Mouse (Mus musculus) MEL (cell line): ENCODE measurements at regions not wholly inside any gene's neighbourhood (a gene's known extent, or its start where the extent isn't known, plus 50 kb on each side); places are given as distances from the start of the nearest gene placed in this dataset.

ENCODE experiments used
- BHLHE40 ChIP-seq: IDR thresholded peaks from 2 replicates; pipeline ENCODE4 v1.6.1; 2012; ENCODE audit warnings: low read depth, mild to moderate bottlenecking, inconsistent platforms, low read length, improper control_type of control experiment, borderline replicate concordance
- CHD1 ChIP-seq: IDR thresholded peaks from 2 replicates; pipeline ENCODE4 v1.6.1; 2012; ENCODE audit warnings: low read depth, mild to moderate bottlenecking, inconsistent platforms, low read length, improper control_type of control experiment
- CHD2 ChIP-seq: IDR thresholded peaks from 2 replicates; pipeline ENCODE4 v1.6.1; 2011; ENCODE audit warnings: low read length, improper control_type of control experiment
- CTCF ChIP-seq, 3 experiments: IDR thresholded peaks in 2 of 3; conservative IDR thresholded peaks in 1 of 3; 2 replicates each; pipeline ENCODE4 v1.5.1; 2011 to 2012; ENCODE audit warnings: low read length in 3 of 3, low read depth in 2 of 3, mild to moderate bottlenecking in 2 of 3, improper control_type of control experiment in 1 of 3, inconsistent platforms in 1 of 3, mixed read lengths in 1 of 3, moderate library complexity in 1 of 3; ENCODE audit not compliant: control insufficient read depth in 1 of 3, insufficient read depth in 1 of 3, poor library complexity in 1 of 3, severe bottlenecking in 1 of 3
- GATA1 ChIP-seq: IDR thresholded peaks from 2 replicates; pipeline ENCODE4 v1.6.1; 2011; ENCODE audit warnings: low read depth, low read length, improper control_type of control experiment
- KAT2A ChIP-seq: conservative IDR thresholded peaks from 2 replicates; pipeline ENCODE4 v1.6.1; 2012; ENCODE audit warnings: low read depth, low read length, improper control_type of control experiment, inconsistent platforms
- MEF2A ChIP-seq: IDR thresholded peaks from 2 replicates; pipeline ENCODE4 v1.6.1; 2014; ENCODE audit warnings: low read depth, mild to moderate bottlenecking, inconsistent platforms, low read length, improper control_type of control experiment; ENCODE audit not compliant: poor library complexity, insufficient replicate concordance, severe bottlenecking; ENCODE audit errors: extremely low read depth
- NRF1 ChIP-seq: IDR thresholded peaks from 2 replicates; pipeline ENCODE4 v1.6.1; 2014; ENCODE audit warnings: low read depth, mild to moderate bottlenecking, inconsistent platforms, low read length, improper control_type of control experiment, moderate library complexity; ENCODE audit not compliant: poor library complexity, insufficient read depth, severe bottlenecking
- POLR2A ChIP-seq, 2 experiments: IDR thresholded peaks; 2 replicates each; pipeline ENCODE4 v1.6.1; 2011 to 2012; ENCODE audit warnings: low read length in 2 of 2, mild to moderate bottlenecking in 2 of 2, control low read depth in 1 of 2, improper control_type of control experiment in 1 of 2, low read depth in 1 of 2, moderate library complexity in 1 of 2; ENCODE audit not compliant: control insufficient read depth in 1 of 2, insufficient read depth in 1 of 2, poor library complexity in 1 of 2
- UBTF ChIP-seq: IDR thresholded peaks from 2 replicates; pipeline ENCODE4 v1.6.1; 2012; ENCODE audit warnings: low read depth, mild to moderate bottlenecking, inconsistent platforms, low read length, improper control_type of control experiment, moderate library complexity, borderline replicate concordance; ENCODE audit not compliant: insufficient read depth
- ZMIZ1 ChIP-seq: IDR thresholded peaks from 2 replicates; pipeline ENCODE4 v1.6.1; 2012; ENCODE audit warnings: low read depth, mild to moderate bottlenecking, inconsistent platforms, low read length, improper control_type of control experiment, moderate library complexity

DNA sequence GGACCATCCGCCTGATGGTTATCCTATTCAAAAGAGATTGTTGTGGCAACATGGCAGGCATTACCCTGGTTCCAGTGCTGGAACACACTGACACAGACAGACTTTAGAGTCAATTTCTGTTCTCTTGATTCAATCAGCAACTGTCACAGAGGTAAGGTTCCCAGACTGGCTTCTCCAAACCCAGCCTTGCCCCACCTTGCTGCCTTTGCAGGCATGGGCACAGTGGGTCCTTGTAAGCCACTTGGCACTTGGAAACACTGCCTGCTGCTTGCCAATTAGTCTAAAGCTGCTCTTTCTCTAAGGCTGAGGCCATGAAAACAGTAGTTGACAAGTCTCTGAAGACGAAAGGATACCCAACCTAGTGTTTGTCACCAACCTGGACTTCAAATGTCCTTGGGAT is 158.7 kb upstream of the Tmtc1 start:
- TF ChIP-seq KAT2A (no peak), MEF2A (no peak), BHLHE40 (no peak), POLR2A (IDR thresholded peaks at IDR 0.05; ENCODE audit: control insufficient read depth in 1 of 2, insufficient read depth in 1 of 2, low read depth in 1 of 2, low read length in 2 of 2, poor library complexity in 1 of 2) (no peak), UBTF (no peak), CTCF (IDR thresholded peaks at IDR 0.05 in 2 of 3, conservative IDR thresholded peaks at IDR 0.05 in 1 of 3; ENCODE audit: control insufficient read depth in 1 of 3, insufficient read depth in 1 of 3, low read depth in 2 of 3, low read length in 3 of 3, poor library complexity in 1 of 3, severe bottlenecking in 1 of 3) (no peak), CHD2 (no peak), ZMIZ1 (no peak), NRF1 (no peak), CHD1 (no peak), GATA1 (no peak)
